Mouse (Mus musculus) urinary bladder, postnatal 10 days (tissue): ENCODE results near the gene Pi4k2a.

Experiments
- DNase-seq: peaks from one replicate; pipeline ENCODE4 v3.0.0; 2022; ENCODE audit warnings: low spot score

The Pi4k2a gene

GRCm38 (mm10) chr19:42089748-42090595, at the start of gene Pi4k2a:
TSS of gene Pi4k2a (plus strand) at chr19:42090470.
- DNase-seq = peak; percentile 95

GRCm38 (mm10) chr19:42043988-42044387, 46.3 kb upstream of the Pi4k2a start:
- no peak for DNase-seq

DNA sequence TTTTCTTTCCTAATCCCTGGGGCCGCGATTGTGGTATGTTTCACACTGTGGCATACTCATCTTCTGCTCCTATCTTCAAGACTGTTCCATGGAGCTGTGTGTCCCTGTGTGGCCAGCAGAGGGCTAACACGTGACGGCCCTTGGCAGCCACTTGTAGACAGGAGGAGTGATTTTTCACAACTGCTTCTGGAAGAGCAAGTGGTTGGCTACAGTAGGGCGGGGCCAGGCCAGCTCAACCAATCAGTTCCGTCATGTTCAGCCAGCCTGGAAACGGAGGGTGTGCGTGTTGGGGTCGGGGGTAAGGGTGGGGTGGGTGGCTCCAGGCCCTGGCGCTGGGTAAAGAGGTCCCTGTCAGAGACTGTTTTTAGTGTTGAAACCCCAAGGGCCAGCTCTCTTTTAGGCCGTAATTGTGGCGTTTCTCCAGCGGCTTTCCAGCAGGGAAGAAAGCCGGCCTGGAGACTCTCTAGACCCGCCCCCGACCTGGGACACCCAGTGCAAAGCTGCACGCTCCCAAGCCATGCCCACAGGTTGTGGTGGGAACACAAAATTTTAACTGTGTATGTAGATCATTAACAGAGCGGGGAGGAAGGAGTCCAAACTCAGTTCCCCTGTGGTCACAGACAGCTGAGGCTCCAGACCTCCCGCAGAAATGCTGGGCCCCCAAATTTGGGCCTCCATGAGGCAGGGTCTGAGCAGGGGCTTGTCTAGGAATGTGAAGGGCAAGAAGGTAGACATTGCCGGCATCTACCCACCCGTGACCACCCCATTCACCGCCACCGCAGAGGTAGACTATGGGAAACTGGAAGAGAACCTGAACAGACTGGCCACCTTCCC, 44.8 kb upstream of the Pi4k2a start, which contains the start of gene Hoga1:
Gene Hoga1, plus strand, starts transcription at position 342 of the 834 bp plus-strand sequence.
- DNase-seq = no peak

DNA sequence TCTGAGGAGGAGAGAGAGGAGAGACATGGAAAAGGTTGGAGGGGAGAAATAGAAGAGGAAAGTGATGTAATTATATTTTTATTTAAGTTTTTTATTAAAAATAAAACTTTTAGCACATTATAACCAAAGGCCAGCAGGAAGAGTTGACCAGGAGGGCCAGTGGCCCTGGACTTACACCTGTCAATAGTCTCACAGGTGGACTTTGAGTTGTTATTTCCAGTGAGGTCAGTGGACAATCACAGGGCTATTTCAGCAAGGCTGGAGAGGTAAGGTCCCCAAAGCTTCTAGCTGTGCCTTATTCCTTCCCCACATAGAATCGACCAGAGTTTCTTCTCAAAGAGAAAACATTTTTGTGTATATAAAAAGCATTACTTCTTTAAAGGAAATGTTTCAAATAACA, 40.0 kb upstream of the Pi4k2a start:
- no peak for DNase-seq

- DNase-seq = no peak
These were observed 38.9 kb upstream of the Pi4k2a start for GRCm38 (mm10) chr19:42051351-42051750.

DNA sequence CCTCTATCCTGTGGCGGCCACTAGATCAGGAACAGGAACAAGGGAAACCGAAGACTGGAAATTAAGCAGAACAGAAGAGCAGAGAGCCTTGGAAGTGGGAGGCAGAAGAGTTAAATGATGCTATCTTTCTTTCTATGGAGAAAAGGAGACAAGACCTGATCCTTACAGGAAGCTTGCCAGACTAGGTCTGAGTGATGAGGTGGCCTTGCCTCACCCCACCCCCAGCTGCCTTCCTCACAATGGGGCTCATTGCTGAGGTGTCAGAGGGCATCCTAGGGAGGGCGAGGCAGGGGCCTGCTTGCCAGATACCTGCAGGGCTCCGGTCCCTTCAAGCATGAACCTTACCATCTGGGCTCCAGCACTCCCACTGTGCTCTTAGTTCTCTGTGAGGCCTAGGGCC, 38.3 kb upstream of the Pi4k2a start, which contains the start of gene 4933411K16Rik:
Gene 4933411K16Rik, plus strand, starts transcription at position 301 of the 400 bp plus-strand sequence.
- DNase-seq = no peak

GRCm38 (mm10) chr19:42054255-42054654, 36.0 kb upstream of the Pi4k2a start:
- no peak for DNase-seq

DNA sequence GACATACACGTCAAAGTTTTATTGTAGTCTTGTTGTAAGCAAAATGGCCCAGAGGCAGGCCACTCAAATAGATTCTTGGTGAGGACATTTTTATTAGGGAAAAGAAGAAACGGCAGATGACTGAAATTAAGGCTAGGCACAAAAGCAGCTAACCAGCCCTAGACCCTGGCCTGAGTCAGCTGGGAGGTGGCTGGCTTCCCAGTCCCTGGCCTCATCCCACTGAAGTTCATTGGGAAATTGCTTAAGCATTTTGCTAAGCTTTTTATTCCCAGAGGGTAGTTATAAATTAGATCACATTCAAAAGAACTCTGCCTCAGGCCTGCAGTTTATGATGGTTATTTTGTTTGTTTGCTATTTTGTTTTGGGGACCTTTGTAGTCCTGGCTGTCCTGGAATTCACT, 34.4 kb upstream of the Pi4k2a start:
- DNase-seq = no peak

GRCm38 (mm10) chr19:42056719-42057409, 33.4 kb upstream of the Pi4k2a start:
- DNase-seq = no peak

- DNase-seq = no peak
These were observed 31.8 kb upstream of the Pi4k2a start for GRCm38 (mm10) chr19:42058426-42058825.

DNA sequence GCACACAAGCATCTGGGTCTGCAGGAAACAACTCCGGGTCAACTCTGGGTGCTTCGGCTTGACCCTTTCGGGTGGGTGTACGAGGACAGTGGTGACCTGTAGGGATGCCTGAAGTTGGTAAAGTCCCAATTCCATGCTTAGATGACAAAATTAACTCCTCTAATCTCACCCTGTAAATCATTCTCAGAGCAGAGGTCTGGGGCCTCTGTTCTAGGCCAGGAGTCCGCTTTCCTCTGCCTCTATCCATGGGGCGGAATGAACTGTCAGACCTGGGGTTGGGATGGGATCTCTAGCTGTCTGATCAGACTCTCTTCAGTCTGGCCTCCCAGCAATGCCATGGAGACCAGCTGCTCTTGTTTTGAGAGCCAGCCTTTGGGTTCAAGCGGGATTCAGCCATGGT, 28.8 kb upstream of the Pi4k2a start:
- DNase-seq = no peak

DNA sequence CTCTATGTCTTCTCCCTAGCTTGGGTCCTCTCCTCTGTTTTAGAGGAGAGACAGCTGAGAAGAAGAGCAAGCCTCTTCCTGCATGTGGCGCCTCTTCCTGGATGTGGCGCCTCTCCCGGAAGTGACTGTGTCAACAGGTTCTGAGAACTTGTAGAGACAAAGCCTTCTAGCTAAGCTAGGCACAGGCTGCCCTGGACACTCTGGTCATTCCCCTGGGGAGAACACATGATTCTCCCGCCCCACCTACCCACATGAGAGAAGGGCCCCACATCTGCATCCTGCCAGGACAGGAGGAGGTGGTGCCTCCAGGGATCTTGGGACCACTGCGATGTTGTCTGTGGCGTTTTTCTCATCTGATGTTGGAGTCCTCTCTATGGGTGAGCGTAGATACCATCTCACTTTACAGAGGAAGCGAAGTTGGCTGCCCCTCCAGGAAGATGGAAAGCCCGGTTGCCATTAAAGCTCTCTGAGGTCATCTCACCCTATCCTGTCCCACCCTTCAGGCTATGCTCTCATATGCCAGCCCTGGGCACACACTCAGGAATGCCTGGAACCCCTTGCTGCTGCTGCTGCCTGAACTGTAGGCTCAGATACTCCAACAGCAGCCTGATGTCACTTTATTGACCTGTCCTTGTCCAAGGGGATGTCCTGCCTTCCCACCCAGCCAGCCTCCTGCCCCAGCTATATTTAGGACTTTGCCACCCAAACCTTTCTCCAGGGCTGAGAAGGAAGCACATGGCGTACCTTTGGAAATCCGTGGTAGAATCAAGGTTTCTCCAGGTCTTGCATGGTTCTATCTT, 21.6 kb upstream of the Pi4k2a start:
- DNase-seq = no peak

DNA sequence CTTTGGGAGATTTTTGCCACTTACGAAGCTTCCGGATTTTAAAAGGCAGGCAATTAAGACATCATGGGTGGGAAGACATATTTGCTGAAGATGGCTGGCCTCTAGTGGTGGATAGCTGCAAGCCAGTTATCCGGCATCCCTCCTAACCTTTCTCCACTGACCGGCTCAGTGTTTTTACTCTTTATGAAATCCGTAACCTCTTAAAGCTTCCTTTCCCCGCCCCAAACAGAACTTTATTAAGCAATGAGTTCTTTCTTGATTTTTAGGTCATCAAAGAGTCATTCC, 21.1 kb upstream of the Pi4k2a start:
- DNase-seq = no peak

- no peak for DNase-seq
These were observed 19.0 kb upstream of the Pi4k2a start for GRCm38 (mm10) chr19:42071221-42071620.

DNA sequence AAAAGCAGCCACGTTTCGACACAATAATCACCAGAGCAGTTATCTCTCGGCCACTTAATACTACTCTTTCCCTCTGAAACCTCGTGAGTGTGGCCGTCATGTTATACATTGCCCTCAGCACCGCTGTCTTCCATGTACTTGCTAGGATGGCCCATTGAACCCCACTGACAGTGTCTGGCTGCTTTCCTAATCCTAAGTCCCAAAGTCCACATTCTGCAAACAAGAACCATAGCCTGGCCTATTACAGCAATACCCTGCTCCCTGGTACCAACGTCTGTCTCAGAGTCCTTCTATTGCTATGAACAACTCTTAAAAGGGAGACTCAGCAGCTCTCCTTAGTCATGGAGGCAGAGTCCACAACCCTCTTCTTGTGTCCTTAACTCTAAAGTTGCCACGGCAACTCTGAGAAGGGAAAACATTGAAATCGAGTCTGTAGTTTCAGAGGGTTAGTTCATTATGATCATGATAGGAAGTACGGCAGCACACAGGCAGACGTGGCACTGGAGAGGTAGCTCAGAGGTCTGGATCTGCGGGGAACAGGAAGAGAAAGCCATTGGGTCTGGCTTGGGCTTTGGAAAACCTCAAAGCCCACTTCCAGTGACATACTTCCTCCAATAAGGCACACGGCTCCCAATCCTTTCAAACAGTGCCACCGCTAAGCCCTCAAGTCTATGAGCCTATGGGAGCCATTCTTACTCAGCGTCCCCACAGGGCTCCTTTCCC, 18.2 kb upstream of the Pi4k2a start:
- DNase-seq = no peak

- no peak for DNase-seq
These were observed 17.5 kb upstream of the Pi4k2a start for GRCm38 (mm10) chr19:42072802-42073201.

- no peak for DNase-seq
These were observed 15.2 kb upstream of the Pi4k2a start for GRCm38 (mm10) chr19:42075051-42075450.

- no peak for DNase-seq
These were observed 14.3 kb upstream of the Pi4k2a start for GRCm38 (mm10) chr19:42075992-42076391.

- DNase-seq = no peak
These were observed 11.7 kb upstream of the Pi4k2a start for GRCm38 (mm10) chr19:42078566-42078965.

DNA sequence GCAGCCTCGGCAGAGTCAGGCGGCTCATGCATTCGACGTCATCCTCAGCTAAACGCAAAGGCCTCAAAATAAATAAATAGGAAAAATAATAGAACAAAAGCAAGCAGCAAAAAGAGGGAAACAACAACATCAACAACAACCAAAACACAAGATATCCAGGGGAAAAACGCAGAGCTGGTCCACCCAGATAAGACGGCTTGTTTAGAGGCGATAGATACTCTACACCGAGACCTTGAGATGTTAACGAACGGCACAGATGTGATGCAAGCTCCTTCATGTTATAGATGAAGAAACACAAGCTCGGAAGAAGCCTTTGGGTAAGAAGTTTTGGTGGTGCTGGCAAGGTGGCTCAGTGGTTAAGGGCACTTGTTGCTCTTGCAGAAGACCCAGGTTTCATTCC, 11.3 kb upstream of the Pi4k2a start:
- no peak for DNase-seq

DNA sequence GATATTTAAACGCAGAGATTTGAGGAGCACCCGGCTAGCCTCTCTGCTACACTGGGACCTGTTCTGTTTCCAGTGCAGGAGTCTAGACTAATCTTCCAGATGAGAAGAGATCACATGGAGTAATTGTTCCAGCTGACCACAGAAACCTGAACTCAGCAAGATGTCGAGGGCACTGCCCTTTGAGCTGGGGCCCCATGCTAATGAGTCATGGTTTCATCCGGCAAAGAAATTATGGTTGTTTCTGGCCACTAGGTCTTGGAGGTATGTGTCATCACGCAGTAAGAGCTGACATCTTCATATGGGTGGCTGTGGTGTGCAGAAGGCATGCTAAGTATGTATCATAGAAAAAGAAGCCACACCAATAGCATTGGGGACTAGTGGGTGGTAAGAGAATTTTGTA, 10.3 kb upstream of the Pi4k2a start:
- DNase-seq = no peak
